Comparison of ENCODE assay signal across 1 mouse cellular context in genomic region chr6:113377496-113378385, GRCm38 (mm10).
TF ChIP-seq lines count a peak whose summit lies in the region.

Gene Tada3 (minus strand): TSS chr6:113377883.
Gene Arpc4 (plus strand): TSS chr6:113378115.

TF ChIP-seq in MEL, 35 proteins besides CTCF, POLR2A, EP300 and RAD21 (continued from another document):
- 0 out of 2 replicates have a peak, but pooled peaks have one; percentile 39 for TF ChIP-seq MYB (IDR thresholded peaks at IDR 0.05; ENCODE audit: low read depth, low read length)
- no peak; the same call in none of the 2 replicates for TF ChIP-seq ZMIZ1 (IDR thresholded peaks at IDR 0.05; ENCODE audit: low read depth, low read length)
- TF ChIP-seq MAFK (IDR thresholded peaks at IDR 0.05; ENCODE audit: borderline replicate concordance, low read depth, low read length), result no peak
- peak; percentile 98 for TF ChIP-seq ELF1 (IDR thresholded peaks at IDR 0.05; ENCODE audit: low read depth, low read length)
- no peak for TF ChIP-seq RCOR1 (IDR thresholded peaks at IDR 0.05; ENCODE audit: low read depth, low read length)
- peak; percentile 100 for TF ChIP-seq CHD1 (IDR thresholded peaks at IDR 0.05; ENCODE audit: low read depth, low read length)
- TF ChIP-seq USF2 (IDR thresholded peaks at IDR 0.05; ENCODE audit: borderline replicate concordance in 1 of 2, insufficient read depth in 1 of 2, low read depth in 1 of 2, low read length in 2 of 2), result no peak
- no peak; the same call in 1 of the 2 replicates for TF ChIP-seq ETS1 (IDR thresholded peaks at IDR 0.05; ENCODE audit: low read depth, low read length)
- TF ChIP-seq MAZ (IDR thresholded peaks at IDR 0.05; ENCODE audit: low read depth, low read length), result peak; percentile 63
- no peak for TF ChIP-seq ZC3H11A (IDR thresholded peaks at IDR 0.05; ENCODE audit: low read depth, low read length)
- no peak for TF ChIP-seq ZNF384 (IDR thresholded peaks at IDR 0.05; ENCODE audit: low read depth, low read length)
- TF ChIP-seq TBP (IDR thresholded peaks at IDR 0.05; ENCODE audit: low read depth, low read length), result peak; percentile 63; the same call in 1 of the 2 replicates
- TF ChIP-seq GATA1 (IDR thresholded peaks at IDR 0.05; ENCODE audit: low read depth, low read length), result peak; percentile 17; the same call in 1 of the 2 replicates
